Mouse (Mus musculus): Measurements from ENCODE around the gene Gm49361.
"Not testable (repeated sequence)": the region's sequence is repeated elsewhere in the genome, so short reads cannot be mapped to it uniquely, and the experiment has no call there.

Gm49361 gene

DNA sequence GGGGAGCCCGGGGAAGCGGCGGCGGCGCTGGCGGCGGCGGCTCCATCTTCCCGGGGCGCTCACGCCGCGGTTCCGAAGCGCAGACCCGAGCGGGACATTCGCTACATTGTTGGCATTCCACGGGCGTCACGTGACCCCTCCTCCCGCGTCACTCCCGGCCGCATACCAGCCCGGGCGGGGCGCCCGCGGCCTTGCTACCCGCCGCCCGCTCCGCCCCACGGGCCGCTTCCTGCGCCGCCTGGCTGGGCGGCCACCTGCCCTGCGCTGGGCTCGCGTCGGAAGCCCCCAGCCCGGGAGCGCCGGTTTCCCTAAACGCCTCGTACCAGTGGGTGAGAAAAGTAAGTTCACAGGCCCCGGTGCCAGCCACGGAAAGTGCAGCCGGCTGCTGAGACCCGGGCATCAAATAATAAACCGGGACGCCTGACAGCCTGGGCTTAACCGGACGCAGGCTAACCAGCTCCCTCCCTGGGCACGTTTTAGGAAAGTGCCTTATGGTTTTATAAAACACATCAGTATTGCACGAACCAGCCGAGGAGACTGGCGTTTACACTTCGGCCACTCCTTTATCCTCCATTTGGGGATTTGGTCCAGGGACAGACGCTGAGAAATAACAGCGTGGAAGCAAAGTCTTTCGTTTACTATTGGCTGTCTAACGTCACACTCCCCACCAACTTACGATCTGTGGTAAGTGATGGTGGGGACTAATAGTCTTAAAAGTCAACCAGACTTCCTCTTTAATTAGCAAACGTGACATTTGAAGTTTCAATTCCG, at the start of gene Gm49361:
Gene Gm49361, minus strand, starts transcription at position 103 of the 771 bp plus-strand sequence.
- DNase-seq (ENCODE audit: low spot score in 2 of 2): peak; percentile 91 to 93

DNA sequence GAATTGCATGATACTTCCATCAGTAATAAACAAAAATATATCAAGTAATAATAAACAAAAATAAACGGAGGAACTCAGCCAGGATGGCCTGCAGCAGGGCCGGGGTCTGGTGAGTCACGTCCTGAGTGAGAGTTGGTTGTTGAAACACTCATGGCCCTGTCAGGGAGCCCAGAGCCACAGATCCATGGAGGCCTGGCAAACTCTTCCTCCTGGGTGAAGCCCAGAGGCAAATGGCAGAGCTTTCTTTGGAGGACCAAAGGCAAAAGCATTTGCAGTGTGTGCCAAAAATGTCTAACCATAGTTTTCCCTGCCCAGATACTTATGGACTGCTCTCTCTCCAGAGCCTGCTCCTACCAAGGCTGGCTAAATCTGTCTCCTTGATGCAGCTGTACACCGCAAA, 45.3 kb upstream of the Gm49361 start:
- no peak for DNase-seq (ENCODE audit: low spot score in 2 of 2)

DNA sequence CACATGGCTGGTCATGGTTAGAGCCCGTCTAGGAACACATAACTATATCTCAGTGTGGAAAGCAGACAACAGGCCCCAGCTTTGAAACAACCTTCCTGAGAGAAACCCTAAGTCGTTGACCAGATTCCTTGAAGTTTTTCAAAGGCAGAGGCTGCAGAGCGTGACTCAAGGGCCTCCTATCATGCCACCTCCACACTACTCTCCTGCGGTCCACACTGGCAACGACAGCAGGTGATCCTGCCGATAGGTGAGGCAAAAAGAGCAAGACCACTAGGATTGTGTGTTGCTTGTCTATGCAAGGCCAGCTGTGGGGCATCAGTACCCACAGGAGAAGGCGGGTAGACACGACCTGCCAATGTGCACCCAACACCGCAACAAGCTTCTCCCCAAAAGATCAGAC, 43.9 kb upstream of the Gm49361 start:
- DNase-seq (ENCODE audit: low spot score in 2 of 2): no peak

DNA sequence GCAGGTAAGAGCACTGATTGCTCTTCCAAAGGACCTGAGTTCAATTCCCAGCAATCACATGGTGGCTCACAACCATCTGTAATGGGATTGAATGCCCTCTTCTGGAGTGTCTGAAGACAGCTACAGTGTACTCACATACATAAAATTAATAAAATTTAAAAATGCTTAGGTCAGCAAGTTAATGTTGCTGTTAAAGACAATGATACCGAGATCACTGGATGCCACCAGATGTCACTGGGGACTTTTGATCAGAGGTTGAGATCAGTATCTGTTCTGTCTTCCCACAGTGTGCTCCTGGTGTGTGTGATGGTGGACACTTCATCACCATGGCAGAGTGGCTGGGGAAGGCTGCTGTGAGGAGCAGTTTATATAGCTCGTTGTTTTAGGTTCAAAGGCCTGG, 43.4 kb upstream of the Gm49361 start:
- no peak for DNase-seq (ENCODE audit: low spot score in 2 of 2)

DNA sequence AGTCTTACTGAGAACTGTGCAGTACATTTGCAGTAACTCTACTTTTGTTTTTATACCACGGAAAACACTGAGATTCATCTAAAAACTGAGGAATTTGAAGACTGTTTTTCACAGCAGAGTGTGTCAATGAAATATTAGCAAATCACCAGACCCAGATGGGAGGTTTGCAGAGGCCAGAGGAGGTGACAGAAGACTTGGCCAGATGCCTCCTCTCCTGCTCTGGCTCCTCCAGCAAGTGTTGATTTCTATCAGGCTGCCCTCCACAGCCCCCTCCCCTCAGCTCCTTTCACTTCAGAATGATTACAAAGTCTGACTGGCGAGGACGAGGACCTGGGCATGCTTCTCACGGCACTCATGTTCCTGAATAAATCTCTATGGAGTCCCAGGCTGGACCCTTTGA, 41.5 kb upstream of the Gm49361 start:
- no peak for DNase-seq (ENCODE audit: low spot score in 2 of 2)

DNA sequence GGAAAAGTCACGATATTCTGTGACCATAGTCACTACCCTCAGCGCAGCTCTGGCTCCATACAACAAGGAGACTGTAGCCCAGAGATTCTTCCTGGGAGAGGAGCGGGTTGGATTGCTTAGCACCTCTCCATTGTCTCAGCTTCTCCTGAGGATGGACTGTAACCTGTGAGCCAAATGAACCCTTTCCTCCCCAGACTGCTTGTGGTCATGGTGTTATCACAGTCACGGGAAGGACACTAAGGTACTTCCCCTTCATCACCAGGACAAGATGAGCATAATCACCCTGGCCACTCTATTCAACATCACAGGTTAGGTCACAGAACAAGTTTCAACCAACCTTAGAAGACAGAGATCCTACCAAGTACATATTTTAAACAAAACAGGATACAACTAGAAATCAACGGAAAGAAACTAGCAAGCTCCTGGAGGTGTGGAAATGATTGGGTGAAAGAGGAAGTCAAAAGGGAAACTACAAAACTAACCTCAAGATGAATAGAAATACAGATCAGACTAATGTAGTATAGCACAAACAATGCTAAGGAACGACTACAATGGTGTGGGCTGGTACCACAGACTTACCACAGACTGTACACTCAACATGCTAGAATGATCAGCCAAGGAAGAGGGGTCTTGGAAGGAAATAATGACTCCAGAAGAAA, 26.4 kb upstream of the Gm49361 start:
- DNase-seq (ENCODE audit: low spot score in 2 of 2): no peak

DNA sequence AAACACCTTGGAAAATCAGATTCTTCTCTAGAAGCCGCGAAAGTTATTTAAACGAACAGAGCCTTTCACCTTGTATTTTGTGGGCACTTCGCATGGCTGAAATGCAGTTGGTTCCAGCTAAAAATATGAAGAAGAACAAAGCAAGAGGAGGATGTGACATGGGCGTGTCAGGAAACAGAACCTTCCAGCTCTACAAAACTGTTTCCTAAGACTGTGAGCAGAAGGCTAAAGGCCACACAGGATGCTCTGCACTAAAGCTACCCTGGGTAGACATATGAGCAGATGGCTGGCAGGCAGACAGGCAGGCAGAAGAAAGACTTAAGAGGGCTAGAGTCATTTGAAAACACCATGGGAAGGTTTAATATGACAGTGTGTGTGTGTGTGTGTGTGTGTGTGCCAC, 23.2 kb upstream of the Gm49361 start:
- no peak for DNase-seq (ENCODE audit: low spot score in 2 of 2)

DNA sequence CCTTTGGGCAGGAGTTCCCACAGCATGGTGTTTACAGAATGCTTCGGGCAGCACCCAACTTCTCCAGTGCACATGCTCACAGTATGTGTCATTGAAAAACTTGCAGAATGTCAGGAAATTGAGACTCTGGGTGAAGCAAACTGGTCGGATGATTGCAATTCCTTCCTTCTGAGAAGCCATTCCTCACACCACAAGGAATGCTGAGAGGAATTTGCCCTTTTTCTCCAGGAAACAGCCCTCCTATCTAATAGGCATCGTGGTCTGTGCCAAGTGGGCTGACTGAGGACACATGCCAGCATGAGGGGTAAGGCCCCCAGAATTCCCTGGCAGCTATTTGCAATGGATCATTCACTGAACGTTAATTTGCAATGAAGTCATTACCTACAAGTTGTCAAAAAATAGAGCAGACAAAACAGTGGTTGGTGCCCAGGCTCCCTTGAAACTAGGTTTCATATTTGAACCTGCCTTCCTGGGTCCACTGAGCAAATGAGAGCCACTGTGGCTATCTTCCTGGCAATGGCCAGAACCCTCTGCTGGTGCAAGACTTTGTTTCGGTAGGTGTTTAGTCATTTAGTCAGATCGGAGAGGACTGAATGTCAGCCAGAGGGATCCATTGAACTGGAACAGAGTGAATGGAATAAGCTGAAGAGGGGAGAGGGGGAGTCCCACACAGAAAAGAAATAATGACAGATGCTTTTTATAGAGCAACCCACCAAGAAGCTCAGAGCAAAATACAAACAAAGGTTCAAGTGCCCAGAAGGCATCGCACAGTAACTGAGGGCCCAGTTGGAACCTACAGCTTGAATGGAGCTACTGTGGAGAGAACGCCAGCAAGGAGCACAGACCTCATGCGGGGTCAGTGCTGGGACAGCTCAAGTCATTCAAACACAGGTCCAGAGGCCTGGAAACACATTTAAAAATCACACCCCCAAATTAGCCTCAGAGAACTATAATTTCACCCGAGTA, 14.8 kb upstream of the Gm49361 start:
- DNase-seq (ENCODE audit: low spot score in 2 of 2): no peak

DNA sequence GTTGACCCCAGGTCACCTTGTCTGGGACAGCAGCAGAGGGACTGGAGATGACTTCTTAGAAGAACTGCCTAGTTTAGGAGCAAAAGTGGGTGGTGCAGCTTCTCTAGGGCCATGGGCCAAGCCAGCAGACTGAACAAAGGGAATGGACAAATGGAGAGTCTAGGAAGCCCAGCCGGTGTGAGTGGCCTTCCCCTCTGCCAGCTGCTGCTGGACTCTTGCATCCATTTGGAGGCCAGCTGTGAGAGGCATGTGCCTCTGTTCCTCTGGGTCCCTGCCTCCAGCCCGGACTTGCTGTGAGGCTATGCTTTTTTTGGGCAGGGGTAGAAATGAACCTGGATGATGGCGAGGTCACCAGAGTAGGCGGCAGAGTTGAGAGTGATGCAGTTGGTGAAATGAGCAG, 12.3 kb upstream of the Gm49361 start, which contains the start of gene Lats2:
Gene Lats2, minus strand, starts transcription at position 152 of the 400 bp plus-strand sequence.
- DNase-seq (ENCODE audit: low spot score in 2 of 2): no peak

DNA sequence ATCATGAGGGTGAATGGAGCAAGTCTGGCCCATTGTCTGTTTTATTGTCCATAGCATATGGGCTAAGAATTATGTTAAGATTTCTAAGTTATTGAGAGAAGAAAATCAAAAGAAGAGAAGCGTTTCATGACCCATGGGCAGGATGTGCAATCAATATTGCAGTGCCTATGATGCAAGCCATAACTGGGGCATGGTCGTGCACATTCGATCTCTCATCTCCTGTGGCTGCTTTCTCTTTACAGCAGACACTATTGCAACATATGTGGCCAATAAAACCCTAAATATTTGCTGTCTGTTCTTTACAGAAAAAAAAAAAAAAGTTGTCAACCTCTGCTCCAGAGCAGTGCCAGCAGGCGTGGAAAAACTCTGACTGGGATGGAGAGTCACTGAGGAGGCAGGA, 10.2 kb upstream of the Gm49361 start:
- DNase-seq (ENCODE audit: low spot score in 2 of 2): no peak

DNA sequence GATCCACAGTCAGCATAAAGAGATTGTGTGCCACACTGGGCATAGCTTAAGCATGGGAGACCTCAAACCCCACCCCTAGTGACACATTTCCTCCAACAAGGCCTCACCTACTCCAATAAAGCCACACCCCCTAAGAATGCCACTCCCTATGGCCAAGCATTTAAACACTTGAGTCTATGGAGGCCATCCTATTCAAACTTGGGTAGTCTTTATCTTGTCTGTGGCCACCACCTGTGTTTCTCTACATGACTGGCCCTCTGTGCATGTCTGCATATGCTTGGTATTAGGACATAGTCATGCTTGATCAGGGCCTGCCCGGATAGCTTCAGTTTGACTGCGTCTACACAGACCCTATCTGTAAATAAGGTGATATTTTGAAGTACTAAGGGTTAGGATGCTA, 9.8 kb upstream of the Gm49361 start:
- no peak for DNase-seq (ENCODE audit: low spot score in 2 of 2)

DNA sequence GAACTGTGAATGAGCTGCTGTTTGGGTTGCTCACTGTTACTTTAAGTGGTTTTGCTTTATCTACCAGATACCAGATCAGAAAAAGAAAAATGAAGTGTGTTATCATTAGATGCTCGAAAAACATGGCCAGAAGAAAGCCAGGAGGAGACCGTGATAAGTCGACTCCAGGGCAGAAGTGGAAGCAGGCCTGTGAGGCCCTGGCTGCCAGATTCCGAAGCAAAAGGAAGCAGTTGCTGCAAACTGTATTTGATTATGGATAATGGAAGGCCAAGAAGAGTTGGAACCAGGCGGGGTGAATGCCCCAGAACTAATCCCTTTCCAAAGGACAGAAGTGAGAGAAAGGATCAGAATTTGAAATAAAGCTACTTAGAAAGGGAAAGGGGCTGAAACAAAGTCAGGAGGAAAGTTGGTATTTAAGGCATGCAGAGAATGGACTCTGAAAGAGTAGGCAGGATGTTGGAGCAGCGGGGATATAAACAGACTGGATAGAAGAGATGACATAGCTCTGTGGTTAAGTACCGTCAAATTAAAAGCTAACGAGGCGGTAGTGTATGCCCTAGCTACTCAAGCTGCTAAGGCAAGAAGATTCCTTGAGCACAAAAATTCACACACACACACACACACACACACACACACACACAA, 7.6 kb upstream of the Gm49361 start:
- no peak for DNase-seq (ENCODE audit: low spot score in 2 of 2)

DNA sequence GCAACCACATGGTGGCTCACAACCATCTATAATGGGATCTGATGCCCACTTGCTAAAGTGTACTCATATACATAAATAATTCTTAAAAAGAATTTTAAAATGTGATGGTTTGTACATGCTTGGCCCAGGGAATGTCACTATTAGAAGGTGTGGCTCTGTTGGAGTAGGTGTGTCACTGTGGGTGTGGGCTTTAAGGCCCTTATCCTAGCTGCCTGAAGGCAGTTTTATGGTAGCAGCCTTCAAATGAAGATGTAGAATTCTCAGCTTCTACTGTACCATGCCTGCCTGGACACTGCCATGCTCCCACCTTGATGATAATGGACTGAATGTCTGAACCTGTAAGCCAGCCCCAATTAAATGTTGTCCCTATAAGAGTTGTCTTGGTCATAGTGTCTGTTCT, 5.1 kb upstream of the Gm49361 start:
- not testable (repeated sequence) for DNase-seq (ENCODE audit: low spot score in 2 of 2)

DNA sequence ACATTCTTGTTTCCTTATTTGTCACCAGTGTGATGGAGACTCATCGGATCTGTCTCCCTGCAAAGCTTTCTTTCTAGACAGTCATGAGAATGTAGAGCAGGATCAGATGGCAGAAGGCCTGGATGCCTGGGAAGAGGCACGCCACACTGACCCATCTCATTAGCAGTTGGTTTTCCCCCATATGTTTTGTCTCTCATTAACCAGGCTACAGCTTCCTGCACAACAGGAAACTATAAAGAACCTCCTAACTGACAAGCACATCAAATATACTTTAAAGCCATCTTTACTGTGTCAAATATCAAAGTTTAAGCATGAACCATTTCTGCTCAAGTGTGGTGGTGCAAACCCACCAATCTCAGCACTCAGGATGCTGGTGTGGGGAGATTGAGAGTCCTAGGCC, 3.6 kb upstream of the Gm49361 start:
- DNase-seq (ENCODE audit: low spot score in 2 of 2): no peak

DNA sequence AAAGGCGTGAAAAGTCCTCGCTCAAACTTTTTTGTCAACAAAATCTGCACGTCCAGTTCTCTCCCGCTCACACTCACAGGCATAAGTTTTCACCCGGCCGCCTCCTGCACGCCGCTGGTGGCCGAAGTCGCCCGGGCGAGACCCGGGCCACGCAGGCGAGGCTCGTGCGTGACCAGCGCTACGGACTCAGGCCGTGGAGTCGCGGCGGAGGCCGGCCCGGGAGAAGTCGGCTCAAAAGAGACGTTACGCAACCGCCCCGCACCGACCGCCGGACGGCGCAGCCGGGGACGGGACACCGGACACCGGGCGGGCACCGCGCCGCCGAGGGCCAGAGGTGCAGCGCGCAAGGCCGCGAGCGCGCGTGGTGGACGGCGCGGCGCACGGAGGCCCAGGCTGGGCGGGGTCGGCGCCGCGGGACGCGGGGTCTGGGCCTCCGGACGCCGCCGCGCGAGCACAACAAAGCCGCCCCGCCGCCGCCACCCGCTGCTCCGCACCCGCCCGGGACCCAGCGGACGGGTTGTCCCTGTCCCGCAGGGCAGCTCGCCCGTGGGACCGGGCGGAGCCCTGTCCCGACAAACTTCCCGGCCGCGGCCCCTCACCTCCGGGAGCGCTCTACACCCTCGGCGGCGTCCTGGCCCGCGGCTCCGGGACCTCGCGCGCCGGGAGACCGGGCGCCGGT, 473 bp downstream of the Gm49361 start:
- DNase-seq (ENCODE audit: low spot score in 2 of 2): peak; percentile 34 to 57

DNA sequence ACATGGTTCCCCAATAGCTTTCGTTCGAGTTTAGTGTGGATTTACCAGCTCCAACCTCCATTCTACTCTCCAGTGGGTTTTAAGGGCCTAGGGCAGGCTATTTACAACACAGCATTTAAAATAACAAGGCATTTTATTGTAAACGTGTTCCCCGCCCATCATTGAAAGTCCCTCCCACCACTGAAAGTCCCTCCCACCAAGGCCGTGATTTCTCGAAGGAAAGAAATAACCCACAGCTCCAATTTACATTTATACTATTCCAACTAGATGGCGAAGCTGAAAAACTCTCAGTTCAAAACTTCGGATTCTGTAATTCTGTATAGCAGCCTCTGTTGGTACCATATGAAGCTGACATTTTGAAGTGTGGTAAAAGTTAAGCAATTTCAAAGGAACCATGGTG, 1.4 kb downstream of the Gm49361 start:
- no peak for DNase-seq (ENCODE audit: low spot score in 2 of 2)

DNA sequence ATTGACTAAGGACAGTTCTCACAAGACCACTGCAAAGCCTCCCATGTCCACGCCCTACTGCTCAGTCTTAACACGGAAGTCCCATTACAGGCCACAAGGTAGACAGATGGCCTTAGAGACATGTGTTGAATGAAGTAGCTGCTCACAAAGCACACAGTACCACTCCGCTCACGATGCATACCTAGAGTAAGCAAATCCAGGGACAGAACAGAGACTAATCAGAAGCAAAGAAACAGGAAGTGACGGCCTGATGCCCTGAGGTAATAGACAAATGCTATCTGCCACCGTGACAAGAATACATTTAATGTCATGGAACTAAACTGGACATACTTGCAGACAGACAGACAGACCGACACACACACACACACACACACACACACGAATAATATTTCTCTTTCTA, 5.3 kb downstream of the Gm49361 start:
- no peak for DNase-seq (ENCODE audit: low spot score in 2 of 2)

DNA sequence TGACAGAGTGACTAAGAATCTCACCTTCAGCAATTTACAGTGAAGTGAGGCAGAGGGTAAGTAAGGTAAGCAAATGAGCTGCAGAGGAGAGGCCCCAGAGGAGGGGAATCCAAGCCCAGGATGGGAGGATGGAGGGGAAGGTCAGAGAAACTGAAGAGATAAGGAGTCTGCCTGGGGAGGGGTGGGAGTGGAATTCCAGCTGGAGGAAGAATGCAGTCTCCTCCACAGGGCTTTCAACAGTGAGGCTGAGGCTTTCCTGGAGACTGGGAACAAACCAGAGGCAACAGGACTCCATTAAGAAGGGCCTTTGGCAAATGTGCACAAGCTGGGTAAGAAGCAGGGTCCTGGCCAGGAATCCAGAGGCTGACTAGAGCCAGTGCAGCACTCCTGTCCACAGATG, 8.8 kb downstream of the Gm49361 start:
- DNase-seq (ENCODE audit: low spot score in 2 of 2): no peak

DNA sequence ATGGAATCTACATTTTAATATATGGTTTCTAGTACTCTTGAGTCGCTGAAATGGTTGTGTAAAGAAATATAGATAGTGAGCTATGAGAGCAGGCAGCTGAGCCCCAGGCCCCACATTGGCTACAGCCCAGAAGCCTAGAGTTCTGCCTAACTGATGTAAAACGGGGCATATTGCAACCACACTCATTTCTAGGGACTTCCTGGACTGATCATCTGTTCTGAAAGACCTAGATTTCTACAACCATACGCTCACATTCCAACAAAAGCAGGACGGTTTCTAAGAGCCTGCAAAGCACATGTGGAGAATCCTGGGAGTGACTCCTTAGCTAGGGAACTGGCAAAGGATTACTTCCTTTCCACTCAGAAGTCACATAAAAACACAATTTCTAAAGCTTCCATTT, 9.8 kb downstream of the Gm49361 start:
- DNase-seq (ENCODE audit: low spot score in 2 of 2): no peak

DNA sequence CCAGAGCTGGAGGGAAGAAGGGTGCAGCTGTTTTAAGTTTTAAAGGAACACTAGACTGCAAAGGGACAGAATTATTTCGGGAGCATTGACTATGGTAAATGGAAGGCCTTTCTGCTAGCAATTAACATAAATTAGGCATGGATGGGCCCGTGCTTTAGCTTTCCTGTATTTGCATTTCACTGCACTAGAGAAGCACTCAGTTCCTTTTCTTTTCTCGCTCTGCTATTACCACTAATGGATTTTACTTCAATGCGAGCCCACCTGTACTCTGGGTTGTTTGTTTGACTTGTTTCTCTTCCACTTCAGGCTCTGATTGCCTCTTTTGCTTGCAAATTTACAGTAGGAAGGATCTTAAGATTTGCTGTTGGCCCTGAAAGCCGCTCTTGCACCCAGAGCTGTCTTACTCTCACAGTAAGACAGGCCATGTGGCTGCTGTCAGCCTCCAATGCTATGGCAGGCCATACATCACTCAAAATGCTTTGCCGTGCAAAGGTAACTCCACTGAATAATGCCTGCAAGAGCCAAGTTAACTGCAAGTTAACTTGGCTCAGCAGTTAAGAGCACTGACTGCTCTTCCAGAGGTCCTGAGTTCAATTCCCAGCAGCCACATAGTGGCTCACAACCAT, 13.1 kb downstream of the Gm49361 start:
- no peak for DNase-seq (ENCODE audit: low spot score in 2 of 2)

DNA sequence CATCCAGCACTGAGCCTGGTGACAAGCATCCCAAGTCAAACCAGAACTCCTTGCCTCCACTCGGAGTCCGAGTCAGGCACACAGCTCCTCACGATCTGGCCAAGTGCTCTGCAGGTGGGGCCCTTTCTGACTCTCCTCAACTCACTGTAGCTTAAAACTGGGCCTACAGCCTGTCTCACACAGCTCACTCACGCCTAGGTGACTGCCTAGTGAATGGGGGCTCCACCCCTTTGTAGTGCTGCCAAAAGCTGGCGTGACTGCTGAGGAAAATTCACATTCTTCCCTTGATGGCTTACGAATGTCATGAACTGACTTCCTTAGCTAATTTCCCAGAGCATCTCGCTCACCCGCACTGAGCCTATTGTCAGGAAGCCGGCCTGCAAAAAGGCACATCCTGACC, 15.4 kb downstream of the Gm49361 start:
- peak in 1 of 2 experiments; percentile 44 for DNase-seq (ENCODE audit: low spot score in 2 of 2)
